Mouse (Mus musculus): ENCODE data around the gene Mpp4.
A peak's percentile ranks its signal among the peaks of the same experiment; 100 is the strongest.

Mpp4 gene

GRCm38 (mm10) chr1:59163030-59163461 is at the start of gene Mpp4:
Gene Mpp4 (minus strand): TSS chr1:59163389.
- DNase-seq: peak; percentile 48

GRCm38 (mm10) chr1:59212951-59213350 is 49.8 kb upstream of the Mpp4 start:
- no peak for DNase-seq

DNA sequence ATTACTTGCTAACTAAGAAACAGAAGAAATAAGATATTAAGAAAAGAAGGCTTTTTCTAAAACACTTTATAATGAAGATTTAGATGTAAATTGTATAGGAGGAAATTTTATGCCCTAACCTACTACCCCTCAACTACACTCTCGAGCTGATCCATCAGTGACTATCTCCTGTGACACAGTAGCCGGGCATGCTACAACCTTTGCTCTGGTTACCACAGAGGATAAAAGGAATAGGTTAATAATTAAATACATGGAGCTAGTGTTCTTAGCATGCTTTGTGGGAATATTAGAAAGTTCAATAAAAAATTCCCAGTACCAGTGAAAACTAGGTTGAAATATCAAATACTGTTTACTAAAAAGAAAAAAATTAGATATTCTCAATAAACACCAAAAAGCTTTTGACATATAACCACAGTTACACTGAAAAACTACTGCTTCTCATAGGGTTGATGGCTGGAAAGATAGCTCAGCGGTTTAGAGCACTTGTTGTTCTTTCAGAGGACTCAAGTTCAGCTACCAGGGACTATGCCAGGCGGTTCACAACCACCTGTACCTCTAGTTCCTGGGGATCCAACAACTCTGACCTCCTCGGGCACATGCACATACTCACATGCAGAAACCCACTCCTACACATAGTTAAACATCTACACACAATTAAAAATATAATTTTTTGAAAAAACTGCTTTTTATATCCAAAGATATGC is 49.0 kb upstream of the Mpp4 start:
- DNase-seq: peak; percentile 44

- no peak for DNase-seq
Observed at GRCm38 (mm10) chr1:59211651-59212050, 48.5 kb upstream of the Mpp4 start.

GRCm38 (mm10) chr1:59208331-59208730 is 45.1 kb upstream of the Mpp4 start:
- no peak for DNase-seq

DNA sequence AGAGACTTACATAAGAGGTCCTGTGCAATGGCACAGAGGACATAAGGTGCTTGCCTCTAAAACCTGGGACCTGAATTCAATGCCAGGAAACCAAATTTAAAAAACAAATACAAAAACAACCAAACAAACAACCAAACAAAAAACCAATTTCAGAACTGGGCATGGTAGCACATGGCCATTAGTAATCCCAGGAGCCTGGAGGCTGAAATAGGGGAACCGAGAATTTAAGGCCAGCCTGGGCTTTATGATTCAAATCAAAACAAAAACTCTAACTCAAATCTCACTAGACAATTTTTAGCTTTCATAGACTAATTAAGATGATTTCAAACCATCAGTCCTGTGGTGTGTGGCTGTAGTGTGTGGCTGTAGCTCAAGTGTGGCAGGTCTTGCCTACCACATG is 41.3 kb upstream of the Mpp4 start:
- DNase-seq: no peak

DNA sequence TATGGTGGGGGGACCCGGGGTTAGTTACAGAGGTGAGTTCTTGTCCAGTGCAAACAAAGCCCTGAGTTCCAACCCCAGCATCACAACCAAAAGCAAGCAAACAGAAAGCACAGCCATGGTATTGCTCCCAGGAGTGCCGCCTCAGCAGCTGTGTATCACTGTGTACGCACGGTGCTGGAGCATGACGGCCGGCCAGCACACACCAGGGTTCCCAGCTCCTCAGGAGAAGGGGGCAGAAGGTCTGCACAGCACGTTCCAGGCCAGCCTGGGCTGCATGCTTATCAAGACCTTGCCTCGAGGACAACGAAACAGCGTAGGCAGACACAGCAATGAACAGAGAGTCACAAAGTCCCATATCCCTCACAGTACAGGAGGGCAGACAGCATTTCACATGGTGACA is 39.2 kb upstream of the Mpp4 start:
- DNase-seq: peak; percentile 44

DNA sequence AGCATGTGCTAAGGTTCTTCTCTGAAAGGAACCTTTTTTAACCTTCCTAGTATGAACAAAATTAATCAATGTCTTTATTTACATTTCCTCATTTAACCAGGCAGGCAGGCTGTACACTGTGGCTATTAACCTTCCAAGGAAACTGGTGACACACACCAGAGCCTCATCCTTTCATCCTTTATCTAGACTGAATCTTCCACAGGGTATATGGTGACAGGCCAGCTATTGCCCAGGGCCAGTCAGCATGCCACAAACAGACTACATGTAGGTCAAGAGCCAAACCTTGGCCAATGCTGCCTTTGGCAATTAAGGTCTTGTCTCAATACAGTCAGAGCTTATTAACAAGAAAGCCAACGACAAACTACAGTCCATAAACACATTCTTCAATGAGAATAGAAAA is 38.4 kb upstream of the Mpp4 start:
- no peak for DNase-seq

GRCm38 (mm10) chr1:59200960-59201359 is 37.8 kb upstream of the Mpp4 start:
- DNase-seq: no peak

GRCm38 (mm10) chr1:59194979-59195378 is 31.8 kb upstream of the Mpp4 start:
- no peak for DNase-seq

- peak; percentile 39 for DNase-seq
Observed at GRCm38 (mm10) chr1:59187786-59188185, 24.6 kb upstream of the Mpp4 start.

- no peak for DNase-seq
Observed at GRCm38 (mm10) chr1:59186317-59186716, 23.1 kb upstream of the Mpp4 start.

DNA sequence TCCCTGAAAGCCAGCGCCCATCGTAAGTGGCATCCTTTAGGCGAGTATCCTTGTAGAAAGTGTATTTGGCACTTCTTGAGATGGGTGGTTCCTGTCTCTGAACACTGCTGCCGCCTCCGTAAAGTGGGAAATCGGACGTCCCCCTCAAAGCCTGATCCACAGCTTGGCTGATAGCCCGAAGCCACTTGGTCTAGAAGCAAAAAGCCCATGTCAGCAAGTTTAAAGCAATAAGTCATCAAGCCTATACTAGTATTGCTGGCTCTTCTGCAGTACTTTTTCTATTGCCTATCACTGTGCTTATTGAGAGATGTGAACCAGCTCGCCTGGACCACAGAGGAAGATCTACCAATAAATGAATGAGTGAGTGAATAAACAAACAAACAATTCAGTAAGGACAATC is 22.2 kb upstream of the Mpp4 start:
- DNase-seq: no peak

GRCm38 (mm10) chr1:59183045-59183444 is 19.9 kb upstream of the Mpp4 start:
- DNase-seq: no peak

- no peak for DNase-seq
Observed at GRCm38 (mm10) chr1:59182373-59182772, 19.2 kb upstream of the Mpp4 start.

- DNase-seq: no peak
Observed at GRCm38 (mm10) chr1:59180003-59180402, 16.8 kb upstream of the Mpp4 start.

DNA sequence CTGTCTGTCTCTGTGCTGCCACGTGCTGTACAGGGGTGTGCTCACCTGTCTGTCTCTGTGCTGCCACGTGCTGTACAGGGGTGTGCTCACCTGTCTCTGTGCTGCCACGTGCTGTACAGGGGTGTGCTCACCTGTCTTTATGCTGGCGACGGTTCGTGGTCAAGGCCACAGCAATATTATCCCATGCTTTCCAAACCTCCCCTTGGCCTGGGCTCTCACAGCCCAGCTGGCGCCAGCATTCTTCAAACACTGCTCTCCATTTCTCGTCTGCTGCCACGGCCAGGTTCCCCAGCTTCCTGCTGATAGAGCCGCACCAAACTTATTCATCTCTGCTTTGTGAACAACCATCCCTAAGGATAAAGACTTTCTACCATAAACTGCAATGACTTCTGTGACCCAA is 15.2 kb upstream of the Mpp4 start:
- DNase-seq: no peak

GRCm38 (mm10) chr1:59174514-59175373 is 11.6 kb upstream of the Mpp4 start:
- DNase-seq: no peak

GRCm38 (mm10) chr1:59173023-59173422 is 9.8 kb upstream of the Mpp4 start:
- no peak for DNase-seq

DNA sequence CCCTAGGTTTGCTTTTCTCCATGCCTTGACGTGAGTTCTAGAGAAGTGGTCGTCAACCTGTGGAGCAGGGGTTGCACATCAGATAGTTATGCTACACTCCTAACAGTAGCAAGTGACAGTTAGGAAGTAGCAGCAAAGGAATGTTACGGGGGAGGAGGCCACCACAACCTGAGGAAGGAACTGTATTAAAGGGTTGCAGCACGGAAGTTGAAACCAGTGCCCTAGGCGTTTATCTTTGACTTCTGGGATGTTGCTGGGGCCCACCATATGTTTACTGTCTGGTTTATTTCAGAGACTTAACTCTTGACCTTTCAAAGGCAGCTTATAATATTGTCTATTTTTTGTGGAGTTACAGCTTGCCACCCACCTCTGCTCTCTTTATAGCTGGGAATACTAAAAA is 8.7 kb upstream of the Mpp4 start:
- DNase-seq: no peak

DNA sequence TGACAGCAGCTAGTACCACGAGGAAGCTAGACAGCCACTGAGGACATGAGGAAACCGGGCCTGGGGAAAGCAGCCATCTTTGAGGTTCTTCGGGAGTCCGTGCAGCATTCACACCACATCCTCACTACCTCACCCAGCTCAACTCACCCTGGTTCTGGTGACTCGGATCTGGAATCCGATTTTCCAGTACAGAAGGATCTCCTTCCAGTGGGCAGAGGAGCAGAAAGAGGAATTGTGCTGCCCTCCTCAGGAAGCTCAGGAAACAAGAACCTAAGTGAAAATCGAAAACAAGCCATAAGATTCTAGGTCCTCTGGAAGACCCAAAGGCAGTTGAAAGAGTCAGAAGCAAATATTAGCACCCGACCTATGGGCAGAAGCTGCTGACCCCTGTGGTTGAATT is 7.1 kb upstream of the Mpp4 start:
- no peak for DNase-seq

DNA sequence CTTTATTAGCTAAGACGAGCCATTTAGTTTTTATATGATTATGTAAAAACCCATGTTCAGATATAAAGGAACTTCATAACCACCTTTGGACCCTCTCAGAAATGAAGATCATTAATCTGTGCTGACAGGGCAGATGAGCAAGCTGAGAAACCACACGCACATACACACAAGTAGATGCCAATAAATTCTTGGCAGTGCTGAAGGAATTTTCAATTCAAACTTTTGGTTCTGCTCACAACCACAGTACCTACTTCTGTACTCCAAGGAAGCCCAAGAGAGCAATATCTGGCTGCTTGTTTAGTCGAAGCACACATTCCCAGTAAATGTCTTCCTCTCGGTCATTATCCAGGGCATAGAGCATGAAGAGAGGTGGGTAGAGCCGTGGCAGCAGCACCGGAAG is 6.4 kb upstream of the Mpp4 start:
- DNase-seq: no peak

- DNase-seq: no peak
Observed at GRCm38 (mm10) chr1:59168556-59168955, 5.4 kb upstream of the Mpp4 start.

GRCm38 (mm10) chr1:59167654-59168425 is 4.7 kb upstream of the Mpp4 start:
- no peak for DNase-seq

All from cerebellum, adult 9-10 months (tissue).